Mouse (Mus musculus): Measurements from ENCODE around the gene Spag6l.

- TF ChIP-seq POLR2A (IDR thresholded peaks at IDR 0.05; ENCODE audit: borderline replicate concordance, low read depth, low read length), result no peak
- TF ChIP-seq CTCF (IDR thresholded peaks at IDR 0.05; ENCODE audit: low read depth, low read length), result no peak
Observed at GRCm38 (mm10) chr16:16879025-16879424, 49.8 kb upstream of the Spag6l start.

Data from bone marrow macrophage, adult 2 months (primary cell).